Mouse (Mus musculus) G1E (cell line): Measurements from ENCODE around the gene Kalrn.

ENCODE experiments used
- CTCF ChIP-seq: IDR thresholded peaks from 2 replicates; pipeline ENCODE4 v1.5.1; 2012; ENCODE audit warnings: low read depth, low read length, inconsistent platforms, mixed read lengths
- GATA1 ChIP-seq: IDR thresholded peaks from 2 replicates; pipeline ENCODE4 v1.6.1; 2012; ENCODE audit warnings: borderline replicate concordance, low read length, inconsistent platforms, mixed read lengths
- GATA2 ChIP-seq: IDR thresholded peaks from 2 replicates; pipeline ENCODE4 v1.6.1; 2012; ENCODE audit warnings: low read depth, low read length, inconsistent platforms, borderline replicate concordance
- POLR2AphosphoS5 ChIP-seq: IDR thresholded peaks from 2 replicates; pipeline ENCODE4 v1.6.1; 2012; ENCODE audit warnings: low read depth, low read length, inconsistent platforms; ENCODE audit not compliant: insufficient replicate concordance
- TAL1 ChIP-seq: conservative IDR thresholded peaks from 2 replicates; pipeline ENCODE4 v1.6.1; 2012; ENCODE audit warnings: low read depth, low read length, inconsistent platforms, mixed read lengths

DNA sequence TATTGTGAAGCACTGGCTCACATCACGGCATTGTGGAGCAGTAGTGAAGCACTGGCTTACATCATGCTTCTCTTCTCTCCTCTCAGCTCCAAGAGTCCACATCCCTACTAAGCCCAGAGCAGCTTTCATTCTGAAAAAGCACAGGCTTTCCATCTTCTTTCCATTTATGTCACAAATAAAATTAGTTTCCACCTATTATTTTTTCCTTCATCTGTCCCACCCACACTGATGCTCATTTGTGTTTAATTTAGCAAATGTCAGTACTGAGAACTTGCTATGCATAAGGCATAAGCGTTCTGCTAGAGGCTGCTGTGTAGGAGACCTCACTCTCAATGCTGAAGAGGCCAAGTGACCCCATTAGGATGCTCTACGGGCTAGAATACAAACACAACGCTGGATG is 333.7 kb downstream of the Kalrn start:
- TF ChIP-seq GATA1 (no peak), CTCF (no peak), GATA2 (no peak), POLR2AphosphoS5 (no peak), TAL1 (no peak)
